9 mouse cellular contexts compared by ENCODE assay signal in the genomic region with DNA sequence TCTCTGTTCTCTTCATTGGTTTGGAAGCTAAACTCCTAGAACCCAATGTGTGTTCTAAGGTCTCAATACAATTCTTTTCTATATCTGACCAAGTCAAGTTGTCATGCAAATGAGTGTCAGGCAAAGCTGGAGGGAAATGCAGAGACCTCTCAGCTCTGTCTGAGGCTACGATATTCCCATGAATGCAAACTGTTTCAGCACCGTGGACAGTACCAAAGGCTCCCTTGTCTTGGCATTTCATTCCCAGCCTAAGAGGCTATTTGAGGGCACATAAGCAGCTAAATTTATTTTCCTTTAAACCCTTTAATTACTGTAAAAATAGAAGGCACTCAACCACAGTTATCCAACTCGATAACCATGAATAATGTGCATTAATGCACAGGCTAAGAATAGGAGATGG.
DNase-seq lines count a peak whose midpoint lies in the region; ATAC-seq lines count a peak whose summit lies in the region.
"Had no signal": no experiment of that assay in that cellular context is flagged by ENCODE, and none has a peak within 500 bp of the region (broad histone marks: within the 10 kb centered on the region; RNA-seq: fewer than 3 reads in every experiment).

No protein-coding gene starts in this region.

- WGBS in hindbrain, embryonic 14.5 days = 26% methylated on average over 3 of the region's 3 CpGs
- WGBS in hindbrain, embryonic 13.5 days = 27% methylated on average over 3 of the region's 3 CpGs

- H3K27me3 ChIP-seq in hindbrain, embryonic 14.5 days (ENCODE audit: control insufficient read depth, insufficient read depth, low read length) = no peaks in the 10 kb centered on the region
- H3K27me3 ChIP-seq in hindbrain, embryonic 13.5 days = no peaks in the 10 kb centered on the region
- H3K27me3 ChIP-seq: embryonic facial prominence, embryonic 15.5 days had no signal

- ATAC-seq in hindbrain, embryonic 14.5 days (ENCODE audit: low FRiP score) = no peak
- ATAC-seq in hindbrain, embryonic 13.5 days (ENCODE audit: low FRiP score) = no peak

- H3K27ac ChIP-seq in hindbrain, embryonic 14.5 days = no peak overlapping the region
- no peak overlapping the region for H3K27ac ChIP-seq in hindbrain, embryonic 13.5 days
- H3K27ac ChIP-seq: embryonic facial prominence, embryonic 15.5 days; macrophage had no signal

- no peak overlapping the region for H3K9ac ChIP-seq in hindbrain, embryonic 14.5 days
- no peak overlapping the region for H3K9ac ChIP-seq in hindbrain, embryonic 13.5 days
- H3K9ac ChIP-seq: embryonic facial prominence, embryonic 15.5 days had no signal

- no peak overlapping the region for H3K4me3 ChIP-seq in hindbrain, embryonic 14.5 days (replicated peaks; ENCODE audit: low read length)
- H3K4me3 ChIP-seq in hindbrain, embryonic 13.5 days = no peak overlapping the region
- H3K4me3 ChIP-seq: embryonic facial prominence, embryonic 15.5 days had no signal

- no peaks in the 10 kb centered on the region for H3K36me3 ChIP-seq in hindbrain, embryonic 14.5 days (replicated peaks; ENCODE audit: control insufficient read depth, insufficient read depth)
- no peaks in the 10 kb centered on the region for H3K36me3 ChIP-seq in hindbrain, embryonic 13.5 days
- H3K36me3 ChIP-seq: embryonic facial prominence, embryonic 15.5 days had no signal

- DNase-seq in hindbrain, embryonic 14.5 days (ENCODE audit: low spot score) = peak; percentile 58
- peak; percentile 55 for DNase-seq in testis, postnatal 10 days (ENCODE audit: low spot score)
- DNase-seq in testis, postnatal 14 days (ENCODE audit: low spot score) = no peak
- peak; percentile 40 for DNase-seq in embryo, embryonic 11.5 days (ENCODE audit: low read depth, low spot score)
- no peak for DNase-seq in left cerebral cortex, postnatal 14 days (ENCODE audit: low spot score in 2 of 2)
- DNase-seq in cerebellum, adult 18-20 months = no peak

- no peaks in the 10 kb centered on the region for H3K4me1 ChIP-seq in hindbrain, embryonic 14.5 days (replicated peaks; ENCODE audit: control insufficient read depth, insufficient read depth, low read length)
- H3K4me1 ChIP-seq in hindbrain, embryonic 13.5 days (replicated peaks) = peaks cover 7% of the 10 kb centered on the region
- H3K4me1 ChIP-seq: embryonic facial prominence, embryonic 15.5 days had no signal

- H3K4me2 ChIP-seq in hindbrain, embryonic 14.5 days (replicated peaks) = no peak overlapping the region
- H3K4me2 ChIP-seq in hindbrain, embryonic 13.5 days = no peak overlapping the region
- H3K4me2 ChIP-seq: embryonic facial prominence, embryonic 15.5 days had no signal

- intact Hi-C loops in left cerebral cortex, postnatal 14 days (cut with DNase I) = loop anchor here (10.0 kb wide), 1 partner anchor 116 kb away; no protein-coding TSS in a partner anchor

- no peaks in the 10 kb centered on the region for H3K9me3 ChIP-seq in hindbrain, embryonic 14.5 days (ENCODE audit: control insufficient read depth, low read length)
- H3K9me3 ChIP-seq in hindbrain, embryonic 13.5 days = no peaks in the 10 kb centered on the region
- H3K9me3 ChIP-seq: embryonic facial prominence, embryonic 15.5 days had no signal

Comparison
In these comparisons a context has a peak if more than half of its experiments do, and no peak if none do; other contexts are left out.
1. DNase-seq: peak in hindbrain, embryonic 14.5 days (single experiment), testis, postnatal 10 days (single experiment) and embryo, embryonic 11.5 days (single experiment); none in testis, postnatal 14 days (single experiment), left cerebral cortex, postnatal 14 days (0 of 2) and cerebellum, adult 18-20 months (0 of 2).